Mouse (Mus musculus) forebrain, postnatal 0 days (tissue): ENCODE results near the gene Sel1l2. TPM values are rescaled to one million over a fixed set of nuclear protein-coding genes. Genes with fewer than 3 reads are reported as not detected.
"Not testable (repeated sequence)": the region's sequence is repeated elsewhere in the genome, so short reads cannot be mapped to it uniquely, and the experiment has no call there.

Experiments used
- ATAC-seq: fragments of 200-750 bp; cut with Nextera tagmentation; 2 replicates; pipeline ENCODE4 v1.8.0; 2017; ENCODE audit warnings: mild to moderate bottlenecking, moderate library complexity
- DNase-seq: peaks from one replicate; pipeline ENCODE4 v3.0.0-alpha.2; 2015
- H3K27ac ChIP-seq: fragments of 300-500 bp; sonication (generic); 2 replicates; pipeline ENCODE4 v1.5.1; 2014; ENCODE audit warnings: low read depth, mild to moderate bottlenecking, antibody characterized with exemption, low read length, moderate library complexity, mixed read lengths
- H3K27me3 ChIP-seq: fragments of 300-500 bp; sonication (generic); 2 replicates; pipeline ENCODE4 v1.6.1; 2014; ENCODE audit warnings: mild to moderate bottlenecking, low read length, mixed read lengths; ENCODE audit not compliant: insufficient read depth
- H3K36me3 ChIP-seq: fragments of 300-500 bp; sonication (generic); 2 replicates; pipeline ENCODE4 v1.6.1; 2014; ENCODE audit warnings: mild to moderate bottlenecking, moderate library complexity; ENCODE audit not compliant: insufficient read depth
- H3K4me1 ChIP-seq: fragments of 300-500 bp; sonication (generic); 2 replicates; pipeline ENCODE4 v1.6.1; 2014; ENCODE audit warnings: antibody characterized with exemption; ENCODE audit not compliant: insufficient read depth
- H3K4me2 ChIP-seq: fragments of 300-500 bp; sonication (generic); 2 replicates; pipeline ENCODE4 v1.6.1; 2014; ENCODE audit warnings: low read depth, mild to moderate bottlenecking, moderate library complexity
- H3K4me3 ChIP-seq: fragments of 300-500 bp; sonication (generic); 2 replicates; pipeline ENCODE4 v1.5.1; 2014; ENCODE audit warnings: low read depth, low read length, mixed read lengths
- H3K9ac ChIP-seq: fragments of 300-500 bp; sonication (generic); 2 replicates; pipeline ENCODE4 v1.6.1; 2014; ENCODE audit warnings: mild to moderate bottlenecking
- H3K9me3 ChIP-seq: fragments of 300-500 bp; sonication (generic); 2 replicates; pipeline ENCODE4 v1.6.1; 2016; ENCODE audit warnings: low read length
- CTCF ChIP-seq: sonication (generic); IDR thresholded peaks from 2 replicates; pipeline ENCODE4 v1.5.1; 2016; ENCODE audit warnings: antibody characterized with exemption, control low read depth, low read depth
- WGBS: fragments of 180-500 bp; shearing (Covaris S2); extraction: QIAGEN DNeasy Blood & Tissue Kit; methylation state at CpG from one replicate; pipeline ENCODE4 v1.1.7; 2014; 5-methylcytosine and 5-hydroxymethylcytosine counted together
- polyA plus RNA-seq: library from polyadenylated mRNA; unstranded; fragments of >200 nt; fragmentation: Nextera tagmentation; extraction: Ambion mirVana; gene quantifications from 2 replicates; pipeline ENCODE4 v1.2.1, GENCODE M21; 2015
- total RNA-seq: library from RNA; depleted of rRNA; stranded (reverse); fragments of >200 nt; gene quantifications from 2 replicates; pipeline ENCODE4 v1.2.3, GENCODE M21; 2014; rRNA removed

Gene Sel1l2
- total and polyA plus RNA-seq, 2 experiments from 2014 or later: not detected

DNA sequence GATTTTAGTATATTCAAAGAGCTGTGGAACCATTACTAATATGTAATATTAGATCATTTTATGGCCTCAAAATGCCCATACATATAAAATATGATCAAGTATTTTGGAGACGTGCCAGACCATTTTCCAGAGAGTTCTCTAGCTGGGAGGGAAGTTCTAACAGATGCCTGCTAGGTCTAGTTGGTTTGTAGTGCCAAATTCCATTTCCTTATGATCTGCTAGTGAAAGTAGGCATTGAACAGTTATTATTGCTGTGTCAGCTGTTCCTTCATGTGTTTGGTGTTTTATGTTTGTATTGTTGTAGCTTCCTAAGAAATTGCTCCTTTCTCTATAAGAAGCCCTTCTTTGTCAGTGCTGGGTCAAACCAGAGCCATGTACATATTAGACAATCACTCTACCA lies 173.5 kb downstream of the Sel1l2 start:
- WGBS: 69% methylated on average over 1 of the region's 1 CpGs

DNA sequence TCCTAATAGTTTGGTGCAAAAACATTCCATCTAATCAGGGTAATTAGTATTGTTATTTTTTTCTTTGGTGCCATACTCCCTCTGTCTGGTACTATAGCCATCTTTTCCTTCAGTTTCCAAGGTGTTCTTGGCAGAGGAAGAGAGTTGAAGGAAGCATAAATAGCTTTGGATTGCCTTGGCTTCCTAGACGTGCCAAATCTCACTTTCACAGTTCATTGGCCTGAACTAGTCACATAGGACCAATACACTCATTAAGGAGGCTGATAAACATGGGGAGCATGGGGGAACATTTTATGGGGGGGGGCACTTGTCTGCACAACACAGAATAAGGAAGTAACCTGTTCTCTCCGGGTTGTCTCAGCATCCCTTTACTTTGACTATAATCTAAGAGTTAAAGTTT lies 174.1 kb downstream of the Sel1l2 start:
- Histone ChIP-seq H3K9me3 (no peaks in the 10 kb centered on the region), H3K27me3 (no peaks in the 10 kb centered on the region), H3K4me2 (no peak overlapping the region), H3K27ac (0 out of 2 replicates have a peak overlapping the region, but pooled peaks have one; percentile 10), H3K4me3 (no peak overlapping the region), H3K4me1 (0 out of 2 replicates have a peak, but pooled peaks cover 5% of the 10 kb centered on the region), H3K9ac (no peak overlapping the region), H3K36me3 (no peaks in the 10 kb centered on the region)
- ATAC-seq: 0 out of 2 replicates have a peak, but pooled peaks have one; percentile 13
- WGBS: 43% methylated on average over 2 of the region's 2 CpGs
- peak; percentile 23 for DNase-seq
- TF ChIP-seq CTCF: no peak

More for the DNA sequence above, 173.5 kb downstream of the Sel1l2 start:
- Histone ChIP-seq H3K4me1 (0 out of 2 replicates have a peak, but pooled peaks cover 5% of the 10 kb centered on the region), H3K27ac (no peak overlapping the region), H3K9me3 (no peaks in the 10 kb centered on the region), H3K4me2 (no peak overlapping the region), H3K4me3 (no peak overlapping the region), H3K9ac (no peak overlapping the region), H3K27me3 (no peaks in the 10 kb centered on the region), H3K36me3 (no peaks in the 10 kb centered on the region)
- DNase-seq: peak; percentile 27
- no peak for ATAC-seq
- no peak for TF ChIP-seq CTCF

DNA sequence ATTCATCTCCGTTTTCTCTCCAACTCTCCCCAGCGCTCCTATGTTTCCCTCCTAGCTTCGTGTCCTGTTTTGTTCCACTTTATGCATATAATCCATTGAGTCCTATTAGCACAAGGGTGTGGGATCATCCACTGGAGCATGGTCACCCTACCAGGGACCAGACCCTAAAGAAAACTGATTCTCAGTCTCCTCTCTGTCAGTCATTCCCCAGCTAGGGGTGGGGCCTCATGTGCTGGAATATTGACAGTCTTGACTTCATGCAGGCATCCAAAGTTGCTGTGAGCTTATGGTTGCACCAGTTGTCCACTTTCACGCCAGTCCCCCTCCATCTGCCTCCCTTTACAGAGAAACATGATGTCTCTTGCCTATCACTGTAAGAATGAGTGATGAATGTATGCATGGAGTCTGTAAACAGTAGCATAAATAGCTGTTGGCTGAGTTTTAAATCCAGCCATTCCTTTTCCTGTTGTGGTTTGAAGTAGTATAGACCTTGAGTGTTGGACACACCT lies 174.9 kb downstream of the Sel1l2 start:
- H3K9ac ChIP-seq: no peak overlapping the region
- ATAC-seq: peak; percentile 82
- H3K4me1 ChIP-seq: 0 out of 2 replicates have a peak, but pooled peaks cover 5% of the 10 kb centered on the region
- H3K27me3 ChIP-seq: no peaks in the 10 kb centered on the region
- 78% methylated on average over 4 of the region's 4 CpGs for WGBS
- no peaks in the 10 kb centered on the region for H3K36me3 ChIP-seq
- no peaks in the 10 kb centered on the region for H3K9me3 ChIP-seq
- no peak overlapping the region for H3K27ac ChIP-seq
- no peak for TF ChIP-seq CTCF
- H3K4me3 ChIP-seq: no peak overlapping the region
- DNase-seq: peak; percentile 68
- H3K4me2 ChIP-seq: no peak overlapping the region

DNA sequence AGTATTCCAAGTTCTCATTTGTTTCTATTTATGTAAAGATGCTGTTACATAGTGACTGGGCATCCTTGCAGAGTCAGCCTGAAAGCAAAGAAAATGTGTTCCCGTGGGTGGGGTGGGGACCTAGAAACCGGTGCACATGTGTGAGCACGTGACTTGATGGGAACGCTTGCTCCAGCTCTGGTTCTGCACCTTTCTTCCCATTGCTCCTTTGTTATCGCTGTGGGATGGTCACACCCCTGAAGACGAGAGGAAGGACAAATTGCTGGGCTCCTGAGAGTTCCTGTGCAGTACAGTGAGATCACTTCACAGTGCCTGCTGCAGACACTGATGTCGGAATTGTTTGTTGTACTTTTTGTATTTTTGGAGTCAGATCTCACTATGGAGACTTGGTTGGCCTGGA lies 185.8 kb downstream of the Sel1l2 start:
- Histone ChIP-seq H3K4me2 (no peak overlapping the region), H3K27ac (no peak overlapping the region), H3K27me3 (no peaks in the 10 kb centered on the region), H3K36me3 (peaks cover 32% of the 10 kb centered on the region), H3K4me1 (no peaks in the 10 kb centered on the region), H3K9ac (no peak overlapping the region), H3K9me3 (no peaks in the 10 kb centered on the region), H3K4me3 (no peak overlapping the region)
- DNase-seq (no peak), ATAC-seq (no peak)
- no peak for TF ChIP-seq CTCF
- WGBS: 94% methylated on average over 7 of the region's 7 CpGs

DNA sequence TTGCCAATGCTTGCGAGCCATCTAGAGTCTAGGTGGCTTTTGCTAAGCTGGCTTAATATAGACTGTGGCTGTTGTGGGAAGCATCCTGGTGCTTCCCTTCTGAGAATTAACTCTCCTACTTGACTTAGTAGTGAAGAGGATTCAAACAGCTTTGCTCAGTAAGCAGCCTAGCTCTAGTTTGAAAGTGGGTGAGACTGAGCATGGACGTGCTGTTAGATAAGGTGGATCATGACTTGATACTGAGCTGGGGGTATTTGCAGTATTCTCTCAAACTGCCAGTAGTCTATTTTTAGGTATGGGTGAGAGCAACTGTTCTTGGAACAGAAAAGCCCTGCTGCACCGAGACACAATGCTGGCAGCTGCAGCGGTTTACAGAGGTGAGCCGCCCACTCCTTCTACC lies 186.9 kb downstream of the Sel1l2 start:
- H3K27ac ChIP-seq: no peak overlapping the region
- ATAC-seq (no peak), DNase-seq (peak; percentile 3)
- 85% methylated on average over 5 of the region's 5 CpGs for WGBS
- H3K36me3 ChIP-seq: peaks cover 32% of the 10 kb centered on the region
- H3K4me3 ChIP-seq: no peak overlapping the region
- no peaks in the 10 kb centered on the region for H3K9me3 ChIP-seq
- no peaks in the 10 kb centered on the region for H3K27me3 ChIP-seq
- no peaks in the 10 kb centered on the region for H3K4me1 ChIP-seq
- TF ChIP-seq CTCF: no peak
- no peak overlapping the region for H3K9ac ChIP-seq
- no peak overlapping the region for H3K4me2 ChIP-seq

DNA sequence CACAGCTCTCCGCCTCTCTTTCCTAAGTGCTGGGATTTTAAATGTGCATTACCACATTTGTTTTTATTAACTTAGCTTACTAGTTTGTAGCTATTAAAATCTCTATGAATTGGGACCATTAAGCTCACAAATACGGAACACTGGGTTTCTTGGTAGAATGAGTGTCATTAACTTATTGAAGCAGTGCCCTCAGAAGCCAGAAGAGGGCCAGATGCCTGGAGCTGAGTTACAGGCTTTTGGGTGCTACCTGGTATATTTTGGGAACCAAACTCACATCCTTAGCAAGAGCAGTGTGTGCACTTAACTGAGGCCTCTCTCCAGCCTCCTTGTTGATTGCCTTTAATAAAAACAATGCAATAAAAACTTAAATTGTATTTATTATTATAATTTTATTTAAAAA lies 188.8 kb downstream of the Sel1l2 start:
- Histone ChIP-seq H3K27ac (no peak overlapping the region), H3K4me3 (no peak overlapping the region), H3K9ac (no peak overlapping the region), H3K36me3 (peaks cover 34% of the 10 kb centered on the region), H3K27me3 (no peaks in the 10 kb centered on the region), H3K4me2 (no peak overlapping the region), H3K4me1 (no peaks in the 10 kb centered on the region), H3K9me3 (no peaks in the 10 kb centered on the region)
- DNase-seq (peak; percentile 32), ATAC-seq (peak; percentile 51; the same call in 1 of the 2 replicates)
- WGBS: 78% methylated on average over 2 of the region's 2 CpGs
- peak; percentile 62 for TF ChIP-seq CTCF

DNA sequence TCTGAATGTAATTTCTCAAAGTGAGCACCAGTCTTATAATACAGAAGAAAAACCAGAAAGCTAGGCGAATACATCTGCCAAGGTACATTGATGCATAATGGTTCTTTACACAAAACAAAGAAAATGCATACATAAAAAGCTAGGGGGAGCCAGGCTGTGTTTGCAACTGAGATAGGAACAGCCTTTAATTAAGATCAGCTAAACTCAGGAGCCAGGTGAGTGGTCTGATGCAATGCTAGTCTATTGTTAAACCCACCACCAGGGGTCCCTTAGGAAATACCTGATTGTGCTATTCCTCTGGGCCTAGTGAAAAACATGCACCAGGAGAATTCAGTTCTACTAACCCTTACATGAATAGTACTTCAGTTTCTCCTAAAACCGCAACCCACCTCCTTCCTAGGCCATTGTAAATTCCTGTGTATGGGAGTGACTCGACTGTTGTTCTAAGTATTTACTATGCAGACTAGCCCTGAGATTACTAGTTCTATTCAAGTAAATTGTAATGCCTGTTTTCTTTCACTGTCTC lies 203.8 kb downstream of the Sel1l2 start:
- H3K4me3 ChIP-seq, H3K4me1 ChIP-seq, H3K9me3 ChIP-seq, H3K27ac ChIP-seq, H3K9ac ChIP-seq, H3K4me2 ChIP-seq, ATAC-seq, H3K27me3 ChIP-seq: not testable (repeated sequence)
- peaks cover 24% of the 10 kb centered on the region for H3K36me3 ChIP-seq
- peak; percentile 4 for DNase-seq
- WGBS: 80% methylated on average over 3 of the region's 3 CpGs
- peak; percentile 45 for TF ChIP-seq CTCF

Other genes with a start within 250 kb of the Sel1l2 start
- not detected in 2 replicates for gene Gm17374, start 237.7 kb downstream of the Sel1l2 start, total RNA-seq
- not detected in 2 replicates for gene Gm17374, start 237.7 kb downstream of the Sel1l2 start, polyA plus RNA-seq
- gene Esf1, start 219.1 kb downstream of the Sel1l2 start, total RNA-seq: 12.6 and 20.0 TPM in 2 replicates
- 8.8 and 14.9 TPM in 2 replicates for gene Esf1, start 219.1 kb downstream of the Sel1l2 start, polyA plus RNA-seq
- gene Ndufaf5, start 219.1 kb downstream of the Sel1l2 start, total RNA-seq: 53.6 and 63.1 TPM in 2 replicates
- 54.6 and 65.3 TPM in 2 replicates for gene Ndufaf5, start 219.1 kb downstream of the Sel1l2 start, polyA plus RNA-seq
- gene Macrod2, start 5.6 kb upstream of the Sel1l2 start, total RNA-seq: 49.7 and 71.9 TPM in 2 replicates
- 80.7 and 99.9 TPM in 2 replicates for gene Macrod2, start 5.6 kb upstream of the Sel1l2 start, polyA plus RNA-seq